Mouse (Mus musculus) MEL-GATA-1-ER (cell line): ENCODE data around the gene Ak1.

Experiments
- DNase-seq: peaks from one replicate; pipeline ENCODE4 v3.0.0-alpha.2; 2012; ENCODE audit warnings: low read depth; ENCODE audit errors: extremely low read depth

Ak1 gene

GRCm38 (mm10) chr2:32621517-32621859 lies at the start of gene Ak1:
Gene Ak1 (plus strand): TSS chr2:32621758.
- DNase-seq = no peak

DNA sequence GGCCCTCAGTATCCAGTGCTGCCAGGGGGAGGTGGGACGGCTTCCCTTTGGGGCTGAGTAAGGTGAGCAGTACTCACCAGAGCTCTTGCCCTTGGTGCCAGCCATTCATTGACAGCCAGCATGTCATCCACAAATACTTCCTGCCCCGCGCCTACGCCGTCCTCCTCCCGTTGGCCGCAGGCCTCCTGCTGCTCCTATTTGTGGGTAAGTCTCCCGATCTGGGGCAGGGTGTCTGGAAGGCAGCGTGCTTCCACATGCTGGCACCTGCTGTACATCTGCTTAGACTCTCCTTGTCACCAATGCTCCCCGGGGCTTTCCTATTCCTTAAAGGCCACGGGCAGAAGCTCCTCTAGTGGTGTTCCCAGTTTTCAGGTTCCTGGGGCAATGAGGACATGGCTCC lies 49.4 kb upstream of the Ak1 start:
- no peak for DNase-seq

DNA sequence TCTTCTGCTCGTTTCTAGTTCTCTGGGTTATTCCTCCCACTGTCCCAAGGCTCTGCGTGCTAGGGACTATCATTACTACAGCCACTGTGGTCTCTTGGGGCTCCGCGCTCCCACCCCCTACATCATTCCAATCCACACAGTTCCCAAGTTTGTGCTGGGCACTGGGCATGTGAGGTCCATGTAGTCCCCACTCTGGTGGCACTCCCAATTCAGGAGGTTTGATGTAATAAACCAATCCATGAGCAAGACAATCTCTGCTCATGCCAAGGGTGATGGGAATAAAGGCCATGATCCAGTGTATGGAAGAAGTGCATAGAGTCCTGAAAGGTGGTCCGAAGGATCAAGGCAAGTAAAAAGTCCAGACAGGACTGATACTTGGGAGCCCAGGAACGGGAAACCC lies 47.1 kb upstream of the Ak1 start, which contains the start of gene Pip5kl1:
Pip5kl1 (plus strand) TSS at position 301 of the 400 bp plus-strand sequence.
- DNase-seq = no peak

- no peak for DNase-seq
These were observed 46.5 kb upstream of the Ak1 start for GRCm38 (mm10) chr2:32574901-32575585.

DNA sequence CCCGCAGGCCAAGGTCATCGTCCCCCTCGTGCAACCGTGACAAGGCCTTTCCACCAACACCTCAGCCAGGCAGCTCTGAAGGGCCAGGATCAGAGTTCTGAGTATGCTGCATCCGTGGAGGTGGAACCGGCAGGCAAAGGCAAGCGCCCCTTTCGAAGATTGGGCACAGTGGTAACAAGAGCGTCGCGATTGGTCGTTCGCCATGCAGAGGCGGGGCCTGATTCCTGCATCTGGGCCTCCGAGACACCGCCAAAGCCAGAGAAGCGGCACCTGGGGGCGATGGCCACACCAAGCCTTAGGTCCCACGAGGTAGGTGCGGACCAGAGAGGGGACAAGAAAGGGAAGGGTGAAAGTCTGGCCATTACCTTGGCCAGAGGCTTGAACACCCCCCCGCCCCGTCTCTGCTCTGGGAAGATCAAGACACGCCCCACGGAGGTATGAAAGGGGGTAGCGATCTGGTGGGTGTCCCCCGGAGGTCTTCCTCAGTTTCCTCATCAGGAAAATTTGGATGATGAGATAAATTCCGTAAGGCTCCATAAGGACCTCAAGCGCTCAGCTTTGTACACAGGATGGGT lies 45.9 kb upstream of the Ak1 start, which contains the start of gene 9430097D07Rik:
9430097D07Rik (minus strand) TSS at position 99 of the 575 bp plus-strand sequence.
- no peak for DNase-seq

- no peak for DNase-seq
These were observed 45.0 kb upstream of the Ak1 start for GRCm38 (mm10) chr2:32576532-32576931.

GRCm38 (mm10) chr2:32578146-32579046 lies 43.2 kb upstream of the Ak1 start:
- DNase-seq = no peak

GRCm38 (mm10) chr2:32581450-32582095 lies 40.0 kb upstream of the Ak1 start:
- peak; percentile 90 for DNase-seq

DNA sequence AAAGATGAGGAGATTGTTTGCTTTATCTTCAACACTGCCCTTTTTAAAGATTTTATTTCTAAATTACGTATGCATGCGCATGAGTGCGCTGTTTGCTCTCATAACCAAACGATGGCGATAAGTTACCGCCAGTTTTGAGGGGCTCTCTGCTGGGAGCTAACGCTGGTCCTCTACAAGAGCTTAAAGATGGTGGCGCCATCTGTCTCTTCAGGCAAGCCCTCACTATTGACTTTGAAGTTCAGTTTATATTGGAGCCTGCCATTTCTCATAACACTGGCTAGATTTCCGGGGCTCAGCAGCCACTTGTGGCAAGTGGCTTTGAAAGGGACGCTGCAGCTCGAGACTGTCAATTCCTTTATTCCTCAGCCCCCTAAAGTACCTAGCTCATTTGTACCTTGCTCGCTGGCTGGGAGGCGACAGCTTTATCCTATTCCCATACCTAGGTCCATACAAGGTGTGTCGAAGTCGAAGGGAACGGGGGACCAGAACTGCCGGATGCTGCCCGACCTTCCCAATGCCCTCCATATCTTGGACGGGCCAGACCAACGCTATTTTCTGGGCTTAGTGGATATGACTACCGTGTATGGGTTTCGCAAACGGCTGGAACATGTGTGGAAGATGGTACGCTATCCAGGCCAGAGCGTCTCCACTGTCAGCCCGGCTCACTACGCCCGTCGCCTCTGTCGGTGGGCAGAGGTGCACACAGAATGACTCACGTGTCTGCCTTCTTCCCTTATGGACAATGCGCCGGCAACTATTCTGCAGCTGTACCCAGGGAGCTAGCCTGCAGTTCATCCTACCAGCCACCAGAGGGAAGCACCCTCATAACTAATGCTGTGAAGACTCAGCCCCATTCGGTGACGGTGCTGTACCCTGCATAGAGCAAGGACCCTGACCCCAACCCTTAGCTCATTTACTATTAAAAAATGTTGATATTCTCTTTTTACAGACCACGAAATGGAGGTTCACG lies 38.4 kb upstream of the Ak1 start:
- DNase-seq = peak; percentile 84

DNA sequence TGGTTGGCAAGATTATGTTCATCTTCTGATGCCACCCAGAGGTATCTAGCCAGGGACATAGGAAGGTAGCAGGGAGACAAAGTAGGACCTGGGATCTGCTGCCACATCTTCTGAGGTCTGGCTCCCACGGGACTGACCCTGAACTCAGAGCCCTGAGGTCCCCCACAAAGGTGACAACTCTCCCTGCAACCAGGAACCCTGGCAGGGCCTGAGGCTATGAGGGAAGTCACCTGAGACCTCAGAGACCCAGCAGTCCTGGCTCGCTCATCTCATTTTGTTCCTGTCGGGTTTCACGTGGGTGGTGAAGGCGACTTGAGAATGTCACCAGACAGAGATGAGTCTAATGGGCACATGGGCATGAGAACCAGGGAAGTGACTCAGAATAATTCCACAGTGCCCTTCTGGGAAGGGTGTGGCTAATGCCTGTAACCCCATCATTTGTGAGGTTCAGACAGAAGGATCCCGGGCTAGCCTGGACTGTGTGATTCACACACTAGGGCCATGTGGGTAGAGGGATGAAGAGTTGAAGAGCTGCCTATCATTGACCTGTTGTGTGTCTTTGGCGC lies 36.3 kb upstream of the Ak1 start:
- no peak for DNase-seq

DNA sequence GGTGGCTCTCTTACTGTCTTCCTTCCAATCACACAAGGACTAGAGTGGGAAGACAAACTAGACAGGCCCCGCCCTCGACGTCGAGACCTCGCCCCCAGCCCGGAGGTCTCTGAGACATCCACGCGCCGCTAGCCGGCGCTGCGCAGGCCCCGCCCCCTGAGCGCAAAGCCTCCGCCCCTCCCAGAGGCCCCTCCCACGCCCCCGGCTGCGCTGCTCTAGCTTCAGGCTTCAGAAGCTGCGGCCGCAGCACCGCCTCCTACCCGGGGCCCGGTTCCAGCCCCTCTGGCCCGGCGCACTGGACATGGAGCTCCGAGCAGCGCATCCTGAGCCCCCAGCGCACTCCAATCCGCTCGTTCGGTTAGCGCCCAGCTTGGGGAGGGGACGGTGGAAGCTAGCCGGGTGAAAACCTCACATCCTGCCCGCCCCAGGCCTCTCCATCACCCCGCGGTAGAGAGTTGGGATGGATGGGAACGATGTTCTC lies 34.6 kb upstream of the Ak1 start, which contains the start of gene St6galnac4:
St6galnac4 (plus strand) TSS at position 225 of the 481 bp plus-strand sequence.
- DNase-seq = peak; percentile 84

DNA sequence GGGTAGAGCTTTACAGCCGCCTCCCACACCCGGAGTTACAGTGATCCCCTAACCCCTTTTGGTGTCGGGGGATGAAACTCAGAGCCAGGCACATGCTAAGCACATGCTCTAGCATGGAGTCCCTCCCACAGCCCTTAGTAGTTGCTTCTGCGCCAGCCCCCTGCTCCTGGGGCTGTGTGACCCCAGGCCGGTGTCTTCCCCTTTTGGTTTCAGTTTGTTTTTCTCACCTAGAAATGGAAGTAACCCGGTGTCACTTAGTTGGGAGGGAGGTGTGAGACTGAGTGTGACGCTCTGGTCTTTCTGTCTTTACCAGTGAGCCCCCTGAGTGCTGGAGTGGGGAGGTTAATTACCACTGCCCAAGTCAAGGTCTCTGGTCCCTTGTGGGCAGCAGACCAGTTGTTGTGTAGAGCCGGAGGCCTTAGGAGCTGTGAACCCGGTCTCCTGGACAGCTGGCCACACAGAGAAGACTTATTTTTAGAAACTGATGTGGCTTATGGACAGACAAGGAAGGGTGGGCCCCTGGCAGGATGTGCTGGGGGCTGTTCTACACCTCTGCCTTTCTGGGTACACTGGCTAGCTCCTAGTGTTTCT lies 33.7 kb upstream of the Ak1 start:
- DNase-seq = peak; percentile 64

- DNase-seq = no peak
These were observed 32.3 kb upstream of the Ak1 start for GRCm38 (mm10) chr2:32589213-32589795.

- DNase-seq = no peak
These were observed 31.3 kb upstream of the Ak1 start for GRCm38 (mm10) chr2:32590224-32590623.

- no peak for DNase-seq
These were observed 30.3 kb upstream of the Ak1 start for GRCm38 (mm10) chr2:32591249-32591648.

DNA sequence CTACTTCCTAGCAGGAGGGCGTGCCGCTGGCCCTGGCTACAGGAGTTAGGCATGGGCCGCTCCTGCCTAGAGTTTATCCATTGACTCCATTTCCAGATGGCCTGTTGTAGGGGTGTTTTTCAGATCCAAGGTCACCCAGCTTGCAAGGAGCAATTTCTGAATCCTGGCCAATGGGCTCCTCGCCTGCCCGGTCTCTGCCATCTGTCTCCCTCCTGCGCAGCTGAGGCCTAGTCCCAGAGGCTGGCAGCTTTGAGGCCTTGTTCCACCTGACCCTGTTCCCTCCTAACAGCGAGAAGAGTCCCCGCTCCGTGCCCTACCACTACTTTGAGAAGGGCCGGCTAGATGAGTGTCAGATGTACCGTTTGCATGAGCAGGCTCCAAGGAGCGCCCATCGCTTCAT lies 24.8 kb upstream of the Ak1 start:
- DNase-seq = no peak

GRCm38 (mm10) chr2:32597248-32597647 lies 24.3 kb upstream of the Ak1 start:
- no peak for DNase-seq

GRCm38 (mm10) chr2:32597699-32598098 lies 23.9 kb upstream of the Ak1 start:
- DNase-seq = no peak

- no peak for DNase-seq
These were observed 23.1 kb upstream of the Ak1 start for GRCm38 (mm10) chr2:32598506-32598905.
